Mouse (Mus musculus): Measurements from ENCODE around the gene Capn9.

Gene Capn9

DNA sequence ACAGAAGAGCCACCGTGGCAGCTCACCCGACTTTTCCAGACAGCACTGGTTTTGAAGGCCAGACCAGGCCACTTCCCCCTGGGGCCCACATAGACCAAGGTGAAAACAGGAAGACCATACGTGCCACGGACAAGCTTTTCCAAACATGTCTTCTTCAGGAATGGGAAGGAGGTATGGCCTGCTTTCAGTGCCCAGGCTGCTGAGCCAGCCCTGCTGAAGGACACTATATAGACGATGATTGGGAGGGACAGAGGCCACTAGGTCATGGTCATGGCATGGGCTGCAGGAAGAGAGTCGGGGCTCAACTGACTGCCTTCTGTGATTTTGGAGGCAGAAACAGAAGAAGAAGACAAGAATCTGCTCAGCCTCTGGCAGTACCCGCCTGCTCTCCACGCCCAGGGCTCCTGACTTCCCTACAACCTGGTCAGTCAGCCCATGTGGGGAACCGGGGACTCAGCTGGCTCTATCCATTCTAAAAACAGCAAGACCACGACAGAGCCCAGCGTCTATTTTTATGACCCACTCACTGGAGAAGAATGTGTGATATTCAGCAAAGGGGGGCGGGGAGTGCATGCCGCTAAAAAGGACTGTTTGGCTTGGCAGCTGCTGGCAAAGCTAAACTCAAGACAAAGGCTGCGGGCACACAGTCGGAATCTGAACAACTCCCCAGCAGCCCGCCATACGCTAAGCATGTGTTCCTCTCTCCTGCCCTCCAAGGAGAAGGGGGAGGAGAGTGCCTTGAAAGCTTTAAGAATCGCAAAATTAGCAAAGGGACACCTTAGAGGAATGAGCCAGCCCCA lies 67.8 kb downstream of the Capn9 start:
- DNase-seq: no peak

GRCm38 (mm10) chr8:124648311-124648710 lies 72.4 kb downstream of the Capn9 start:
- DNase-seq: no peak

GRCm38 (mm10) chr8:124651776-124652175 lies 75.9 kb downstream of the Capn9 start:
- no peak for DNase-seq

DNA sequence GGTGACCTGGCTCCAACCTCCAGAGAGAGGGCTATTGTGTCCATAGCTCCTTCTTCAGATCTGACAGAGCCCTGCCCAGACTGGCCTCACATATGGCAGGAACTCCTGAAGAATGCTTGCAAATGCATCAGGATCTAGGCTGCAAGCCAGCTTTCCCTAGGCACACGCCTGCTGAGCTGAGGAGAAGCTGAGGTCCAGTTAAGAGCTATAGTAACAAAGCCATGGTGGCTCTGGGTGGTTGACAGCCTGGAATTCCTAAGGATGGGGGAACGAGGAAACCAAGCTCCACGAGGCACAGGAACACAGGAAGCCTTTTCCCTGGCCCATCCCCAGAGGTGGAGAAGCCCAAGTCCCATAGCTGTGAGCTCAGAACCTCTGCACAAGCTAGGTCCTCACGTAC lies 76.6 kb downstream of the Capn9 start:
- DNase-seq: peak; percentile 57

- DNase-seq: no peak
These were observed 77.9 kb downstream of the Capn9 start for GRCm38 (mm10) chr8:124653568-124654475.

DNA sequence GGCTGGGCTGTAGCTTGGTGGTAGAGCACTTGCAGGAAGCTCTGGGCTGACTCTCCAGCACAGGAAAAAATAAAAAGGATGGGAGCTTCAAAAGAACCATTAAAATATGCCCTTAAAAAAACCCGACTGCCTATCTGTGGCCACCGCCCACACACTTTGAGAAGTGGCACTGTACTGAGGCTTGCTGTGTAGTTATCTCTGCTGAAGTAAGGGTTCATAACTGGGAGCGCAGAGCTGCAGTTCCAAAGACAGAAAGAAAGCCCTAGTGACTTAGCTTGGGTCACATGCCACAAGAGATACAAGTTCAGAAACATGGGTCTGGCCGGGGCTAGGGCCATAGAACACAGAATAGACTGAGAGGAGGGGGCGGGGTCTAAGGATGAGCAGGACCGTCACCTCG lies 82.0 kb downstream of the Capn9 start:
- no peak for DNase-seq

GRCm38 (mm10) chr8:124658415-124658814 lies 82.5 kb downstream of the Capn9 start:
- DNase-seq: no peak

DNA sequence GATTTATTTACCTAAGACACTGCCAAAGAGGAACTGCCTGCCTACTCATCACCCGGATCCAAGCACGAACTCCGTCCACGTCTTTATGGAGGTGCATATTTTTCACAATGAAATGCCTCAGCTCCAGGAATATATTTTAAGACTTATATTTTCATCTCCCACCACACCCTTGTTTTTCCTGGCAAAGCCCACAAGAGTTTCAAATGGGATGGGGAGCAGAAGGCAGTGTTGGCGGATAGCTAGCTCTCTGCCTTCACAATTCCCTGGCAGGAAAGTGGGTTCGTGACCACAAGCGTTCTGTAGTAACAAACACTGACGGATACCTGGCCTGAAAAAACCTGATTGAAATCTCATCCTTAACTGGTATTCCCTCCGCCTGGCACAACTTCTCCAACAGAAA lies 85.9 kb downstream of the Capn9 start:
- DNase-seq: no peak

DNA sequence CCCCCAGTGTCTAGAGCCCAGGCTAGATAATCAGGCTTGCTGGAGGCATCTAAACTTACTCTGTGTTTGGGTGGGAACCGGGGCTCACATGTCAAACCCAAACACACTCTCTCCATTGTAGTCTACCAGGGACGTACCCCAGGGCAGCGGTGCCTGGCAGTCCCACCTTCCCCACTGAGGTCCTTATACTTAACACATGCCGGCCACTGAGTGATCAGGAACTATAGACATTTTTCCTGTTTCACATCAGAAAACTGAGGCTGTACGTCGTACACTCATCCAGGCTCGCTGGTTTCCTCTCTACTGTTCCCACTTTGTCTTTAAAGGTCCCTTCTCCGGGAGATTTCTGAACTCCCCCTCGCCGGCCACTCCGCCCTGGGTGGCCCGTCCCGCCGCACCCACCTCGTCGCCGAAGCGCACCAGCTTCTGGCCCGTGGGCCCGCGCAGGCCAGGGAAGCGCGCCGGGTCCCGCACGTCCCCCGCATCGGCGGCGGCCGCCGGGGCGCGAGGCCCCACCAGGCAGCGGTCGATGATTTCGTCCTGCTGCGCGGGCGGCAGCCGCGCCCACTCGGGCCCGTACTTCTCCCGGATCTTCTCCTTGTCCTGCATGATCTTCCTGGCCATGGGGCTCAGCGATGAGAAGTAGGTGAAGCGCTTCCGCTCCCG lies 86.7 kb downstream of the Capn9 start:
- DNase-seq: peak; percentile 38

- peak; percentile 71 for DNase-seq
These were observed 87.4 kb downstream of the Capn9 start, which contains the start of gene 2310022B05Rik for GRCm38 (mm10) chr8:124663112-124663873. Gene 2310022B05Rik (minus strand): TSS chr8:124663369.

DNA sequence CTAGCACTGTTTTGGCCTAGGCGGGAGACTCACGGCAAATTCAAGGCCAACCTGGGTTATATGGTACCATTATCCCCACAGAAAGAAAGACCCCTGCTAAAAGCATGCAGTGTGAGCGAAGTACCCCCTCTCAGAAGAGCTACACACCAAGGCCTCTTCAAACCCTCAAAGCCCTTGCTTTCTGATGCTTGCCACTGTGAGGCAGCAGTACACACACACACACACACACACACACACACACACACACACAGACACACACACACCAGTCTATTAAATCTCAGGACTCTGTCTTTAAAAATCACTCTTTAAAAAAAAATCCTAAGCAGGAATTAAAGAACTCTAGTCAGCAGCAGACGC lies 87.9 kb downstream of the Capn9 start:
- no peak for DNase-seq

- no peak for DNase-seq
These were observed 88.5 kb downstream of the Capn9 start for GRCm38 (mm10) chr8:124664414-124664813.
